Mouse (Mus musculus) liver, embryonic 14.5 days (tissue): Measurements from ENCODE around the gene Acan.

Experiments used
- CTCF ChIP-seq: IDR thresholded peaks from 2 replicates; pipeline ENCODE4 v1.5.1; 2016; ENCODE audit warnings: antibody characterized with exemption, low read depth, control low read depth
- EP300 ChIP-seq: IDR thresholded peaks from 2 replicates; pipeline ENCODE4 v1.6.1; 2016; ENCODE audit warnings: antibody characterized with exemption, low read depth

DNA sequence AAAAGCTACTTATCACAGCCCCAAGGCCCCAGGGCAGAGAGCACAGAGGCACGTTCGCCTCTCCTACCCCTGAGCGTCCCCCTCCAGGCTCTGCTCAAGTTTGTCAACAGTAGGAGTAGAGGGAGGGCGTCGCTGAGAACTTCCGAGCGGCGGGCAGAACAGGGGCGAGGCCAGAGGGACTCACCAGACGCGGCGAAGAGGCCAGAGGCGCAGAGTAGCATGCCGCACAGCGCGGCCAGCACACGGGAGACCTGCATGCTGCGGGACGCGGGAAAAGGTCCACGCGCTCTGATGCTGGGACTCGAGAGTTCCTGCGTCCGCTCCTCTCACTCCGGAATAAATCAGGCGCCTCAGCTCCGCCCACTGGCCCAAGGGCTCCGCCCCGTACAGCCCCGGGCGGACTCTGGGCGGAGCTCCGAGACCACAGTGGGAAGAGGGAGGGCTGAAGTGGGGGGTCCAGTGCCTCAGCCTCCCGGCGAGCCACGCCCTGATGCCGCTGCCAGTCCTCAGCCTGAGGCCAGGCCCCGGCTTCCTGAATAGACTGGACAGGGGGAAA is 95.5 kb downstream of the Acan start, which contains the start of gene Mfge8:
- no peak for TF ChIP-seq CTCF
- no peak for TF ChIP-seq EP300
